Mouse (Mus musculus) cerebellum, adult 2 months (tissue): Measurements from ENCODE around the gene Atp8a1.

Experiments used
- CTCF ChIP-seq: fragments of 200-500 bp; IDR thresholded peaks from 2 replicates; pipeline ENCODE4 v1.5.1; 2011; ENCODE audit warnings: low read depth, mild to moderate bottlenecking, control low read depth, low read length, moderate library complexity, borderline replicate concordance; ENCODE audit not compliant: insufficient read depth
- POLR2A ChIP-seq: fragments of 200-500 bp; IDR thresholded peaks from 2 replicates; pipeline ENCODE4 v1.6.1; 2011; ENCODE audit warnings: low read length, control low read depth, borderline replicate concordance; ENCODE audit not compliant: insufficient read depth

DNA sequence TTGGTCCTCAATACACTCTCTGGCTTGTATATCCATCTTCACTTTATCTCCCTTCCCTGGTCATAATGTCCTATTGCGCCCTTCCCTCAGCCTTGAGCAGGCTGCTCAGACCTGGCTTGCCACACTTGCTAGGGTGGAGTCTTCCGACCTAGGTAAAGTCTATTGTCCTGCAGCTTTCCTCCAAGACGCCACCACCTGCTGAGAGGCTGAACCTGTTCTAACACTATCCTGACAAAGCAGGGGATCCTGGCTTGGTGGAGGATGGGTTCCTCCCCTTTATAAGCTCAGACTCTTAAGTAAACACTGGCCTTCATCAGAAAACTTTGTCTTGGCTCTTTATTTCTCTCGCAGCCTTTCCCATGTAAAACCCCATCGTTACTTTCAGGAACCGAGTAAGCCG lies 47.4 kb downstream of the Atp8a1 start:
- TF ChIP-seq CTCF (no peak), POLR2A (no peak)
